Mouse (Mus musculus): ENCODE results near the gene Stil. TPM values are rescaled to one million over a fixed set of nuclear protein-coding genes. Genes with fewer than 3 reads are reported as not detected.

Stil gene
- polyA plus RNA-seq, 1 experiment = 3.5 TPM

GRCm38 (mm10) chr4:115051245-115051644 is 51.3 kb downstream of the Stil start:
- Histone ChIP-seq H3ac (ENCODE audit: control insufficient read depth, insufficient read length, low read depth) (no peak overlapping the region), H3K4me3 (ENCODE audit: insufficient read depth, poor library complexity, severe bottlenecking) (no peak overlapping the region), H3K79me2 (ENCODE audit: control insufficient read depth, insufficient read depth) (no peaks in the 10 kb centered on the region), H3K36me3 (ENCODE audit: control insufficient read depth, insufficient read depth) (no peaks in the 10 kb centered on the region), H3K79me3 (ENCODE audit: low read depth) (no peaks in the 10 kb centered on the region), H3K27me3 (ENCODE audit: control insufficient read depth, insufficient read depth, insufficient read length) (peaks cover 23% of the 10 kb centered on the region)
- TF ChIP-seq USF1 (IDR thresholded peaks at IDR 0.05; ENCODE audit: low read depth) = no peak
- no peak for TF ChIP-seq CTCF (IDR thresholded peaks at IDR 0.05; ENCODE audit: control insufficient read depth, insufficient read depth, insufficient read length)
- no peak for TF ChIP-seq CEBPB (IDR thresholded peaks at IDR 0.05; ENCODE audit: low read depth)
- TF ChIP-seq MAX (IDR thresholded peaks at IDR 0.05) = no peak
- TF ChIP-seq MYOD1 (IDR thresholded peaks at IDR 0.05; ENCODE audit: control insufficient read depth, insufficient read length, low read depth) = no peak
- TF ChIP-seq MYOG (IDR thresholded peaks at IDR 0.05; ENCODE audit: control insufficient read depth, extremely low read depth, insufficient read length) = no peak
- no peak for TF ChIP-seq FOSL1 (IDR thresholded peaks at IDR 0.05; ENCODE audit: insufficient read depth, low read length, poor library complexity, severe bottlenecking)

- Histone ChIP-seq H3K36me3 (ENCODE audit: control insufficient read depth, insufficient read depth) (no peaks in the 10 kb centered on the region), H3K79me2 (ENCODE audit: control insufficient read depth, insufficient read depth) (no peaks in the 10 kb centered on the region), H3K79me3 (ENCODE audit: low read depth) (no peaks in the 10 kb centered on the region), H3K27me3 (ENCODE audit: control insufficient read depth, insufficient read depth, insufficient read length) (peaks cover 36% of the 10 kb centered on the region), H3ac (ENCODE audit: control insufficient read depth, insufficient read length, low read depth) (no peak overlapping the region), H3K4me3 (ENCODE audit: insufficient read depth, poor library complexity, severe bottlenecking) (no peak overlapping the region)
- TF ChIP-seq FOSL1 (IDR thresholded peaks at IDR 0.05; ENCODE audit: insufficient read depth, low read length, poor library complexity, severe bottlenecking) (no peak), MYOD1 (IDR thresholded peaks at IDR 0.05; ENCODE audit: control insufficient read depth, insufficient read length, low read depth) (no peak), MAX (IDR thresholded peaks at IDR 0.05) (no peak), CTCF (IDR thresholded peaks at IDR 0.05; ENCODE audit: control insufficient read depth, insufficient read depth, insufficient read length) (no peak), CEBPB (IDR thresholded peaks at IDR 0.05; ENCODE audit: low read depth) (no peak), USF1 (IDR thresholded peaks at IDR 0.05; ENCODE audit: low read depth) (no peak), MYOG (IDR thresholded peaks at IDR 0.05; ENCODE audit: control insufficient read depth, extremely low read depth, insufficient read length) (no peak)
These were observed 52.5 kb downstream of the Stil start for GRCm38 (mm10) chr4:115052343-115053005.

GRCm38 (mm10) chr4:115055044-115055443 is 55.1 kb downstream of the Stil start:
- Histone ChIP-seq H3K36me3 (ENCODE audit: control insufficient read depth, insufficient read depth) (no peaks in the 10 kb centered on the region), H3K4me3 (ENCODE audit: insufficient read depth, poor library complexity, severe bottlenecking) (no peak overlapping the region), H3K27me3 (ENCODE audit: control insufficient read depth, insufficient read depth, insufficient read length) (peaks cover 61% of the 10 kb centered on the region), H3ac (ENCODE audit: control insufficient read depth, insufficient read length, low read depth) (no peak overlapping the region), H3K79me2 (ENCODE audit: control insufficient read depth, insufficient read depth) (no peaks in the 10 kb centered on the region), H3K79me3 (ENCODE audit: low read depth) (no peaks in the 10 kb centered on the region)
- TF ChIP-seq MYOG (IDR thresholded peaks at IDR 0.05; ENCODE audit: control insufficient read depth, extremely low read depth, insufficient read length) (no peak), CTCF (IDR thresholded peaks at IDR 0.05; ENCODE audit: control insufficient read depth, insufficient read depth, insufficient read length) (no peak), FOSL1 (IDR thresholded peaks at IDR 0.05; ENCODE audit: insufficient read depth, low read length, poor library complexity, severe bottlenecking) (no peak), CEBPB (IDR thresholded peaks at IDR 0.05; ENCODE audit: low read depth) (no peak), MYOD1 (IDR thresholded peaks at IDR 0.05; ENCODE audit: control insufficient read depth, insufficient read length, low read depth) (no peak), USF1 (IDR thresholded peaks at IDR 0.05; ENCODE audit: low read depth) (no peak), MAX (IDR thresholded peaks at IDR 0.05) (no peak)

GRCm38 (mm10) chr4:115055691-115056090 is 55.7 kb downstream of the Stil start:
- no peak overlapping the region for H3K4me3 ChIP-seq (ENCODE audit: insufficient read depth, poor library complexity, severe bottlenecking)
- no peaks in the 10 kb centered on the region for H3K36me3 ChIP-seq (ENCODE audit: control insufficient read depth, insufficient read depth)
- peaks cover 67% of the 10 kb centered on the region for H3K27me3 ChIP-seq (ENCODE audit: control insufficient read depth, insufficient read depth, insufficient read length)
- H3ac ChIP-seq (ENCODE audit: control insufficient read depth, insufficient read length, low read depth) = no peak overlapping the region
- TF ChIP-seq MYOD1 (IDR thresholded peaks at IDR 0.05; ENCODE audit: control insufficient read depth, insufficient read length, low read depth) = no peak
- no peak for TF ChIP-seq USF1 (IDR thresholded peaks at IDR 0.05; ENCODE audit: low read depth)
- no peak for TF ChIP-seq FOSL1 (IDR thresholded peaks at IDR 0.05; ENCODE audit: insufficient read depth, low read length, poor library complexity, severe bottlenecking)
- TF ChIP-seq CEBPB (IDR thresholded peaks at IDR 0.05; ENCODE audit: low read depth) = no peak
- TF ChIP-seq CTCF (IDR thresholded peaks at IDR 0.05; ENCODE audit: control insufficient read depth, insufficient read depth, insufficient read length) = no peak
- TF ChIP-seq MYOG (IDR thresholded peaks at IDR 0.05; ENCODE audit: control insufficient read depth, extremely low read depth, insufficient read length) = no peak
- no peak for TF ChIP-seq MAX (IDR thresholded peaks at IDR 0.05)
- H3K79me2 ChIP-seq (ENCODE audit: control insufficient read depth, insufficient read depth) = no peaks in the 10 kb centered on the region
- H3K79me3 ChIP-seq (ENCODE audit: low read depth) = no peaks in the 10 kb centered on the region

- H3K36me3 ChIP-seq (ENCODE audit: control insufficient read depth, insufficient read depth) = no peaks in the 10 kb centered on the region
- no peak for TF ChIP-seq MAX (IDR thresholded peaks at IDR 0.05)
- no peak for TF ChIP-seq USF1 (IDR thresholded peaks at IDR 0.05; ENCODE audit: low read depth)
- no peak for TF ChIP-seq FOSL1 (IDR thresholded peaks at IDR 0.05; ENCODE audit: insufficient read depth, low read length, poor library complexity, severe bottlenecking)
- no peak for TF ChIP-seq CEBPB (IDR thresholded peaks at IDR 0.05; ENCODE audit: low read depth)
- no peak for TF ChIP-seq MYOG (IDR thresholded peaks at IDR 0.05; ENCODE audit: control insufficient read depth, extremely low read depth, insufficient read length)
- no peak for TF ChIP-seq CTCF (IDR thresholded peaks at IDR 0.05; ENCODE audit: control insufficient read depth, insufficient read depth, insufficient read length)
- no peak for TF ChIP-seq MYOD1 (IDR thresholded peaks at IDR 0.05; ENCODE audit: control insufficient read depth, insufficient read length, low read depth)
- no peak within 1 kb of the TSS for H3ac ChIP-seq (ENCODE audit: control insufficient read depth, insufficient read length, low read depth)
- H3K79me3 ChIP-seq (ENCODE audit: low read depth) = no peaks in the 10 kb centered on the region
- peaks cover 66% of the 10 kb centered on the region for H3K27me3 ChIP-seq (ENCODE audit: control insufficient read depth, insufficient read depth, insufficient read length)
- H3K79me2 ChIP-seq (ENCODE audit: control insufficient read depth, insufficient read depth) = no peaks in the 10 kb centered on the region
- H3K4me3 ChIP-seq (ENCODE audit: insufficient read depth, poor library complexity, severe bottlenecking) = no peak within 1 kb of the TSS
These were observed 56.5 kb downstream of the Stil start, which contains the start of gene Tal1 for GRCm38 (mm10) chr4:115056371-115056920. Tal1 (plus strand) TSS chr4:115056426.
